Mouse (Mus musculus) layer of hippocampus, adult 9-11 months (tissue): ENCODE data around the gene U2af1l4.

Source experiments
- DNase-seq: peaks from one replicate; pipeline ENCODE4 v3.0.0; 2022

Gene U2af1l4

GRCm38 (mm10) chr7:30614454-30614853 is 51.4 kb downstream of the U2af1l4 start:
- no peak for DNase-seq
